Mouse (Mus musculus) left cerebral cortex, adult 11 months (tissue): ENCODE measurements around the gene Fndc3b.

ENCODE experiments used
- DNase-seq: peaks from one replicate; pipeline ENCODE4 v3.0.0; 2022; ENCODE audit warnings: low spot score

The Fndc3b gene

GRCm38 (mm10) chr3:27670416-27670815 is 40.7 kb downstream of the Fndc3b start:
- no peak for DNase-seq

- no peak for DNase-seq
Measured at GRCm38 (mm10) chr3:27667280-27667679, 43.8 kb downstream of the Fndc3b start.

GRCm38 (mm10) chr3:27665338-27665737 is 45.8 kb downstream of the Fndc3b start:
- no peak for DNase-seq

GRCm38 (mm10) chr3:27663221-27663620 is 47.9 kb downstream of the Fndc3b start:
- no peak for DNase-seq

- no peak for DNase-seq
Measured at GRCm38 (mm10) chr3:27658198-27658763, 52.8 kb downstream of the Fndc3b start.

GRCm38 (mm10) chr3:27656764-27657390 is 54.2 kb downstream of the Fndc3b start:
- DNase-seq: peak; percentile 14

- DNase-seq: no peak
Measured at GRCm38 (mm10) chr3:27655673-27656072, 55.4 kb downstream of the Fndc3b start.

- DNase-seq: no peak
Measured at GRCm38 (mm10) chr3:27655042-27655441, 56.1 kb downstream of the Fndc3b start.

GRCm38 (mm10) chr3:27652451-27653011 is 58.6 kb downstream of the Fndc3b start:
- no peak for DNase-seq

- no peak for DNase-seq
Measured at GRCm38 (mm10) chr3:27651731-27652130, 59.4 kb downstream of the Fndc3b start.

- DNase-seq: no peak
Measured at GRCm38 (mm10) chr3:27650083-27650482, 61.0 kb downstream of the Fndc3b start.

- DNase-seq: no peak
Measured at GRCm38 (mm10) chr3:27649316-27649715, 61.8 kb downstream of the Fndc3b start.

- DNase-seq: no peak
Measured at GRCm38 (mm10) chr3:27642381-27642780, 68.7 kb downstream of the Fndc3b start.

GRCm38 (mm10) chr3:27639701-27640100 is 71.4 kb downstream of the Fndc3b start:
- no peak for DNase-seq

GRCm38 (mm10) chr3:27637046-27637661 is 74.0 kb downstream of the Fndc3b start:
- no peak for DNase-seq

- DNase-seq: no peak
Measured at GRCm38 (mm10) chr3:27635776-27636175, 75.3 kb downstream of the Fndc3b start.

- no peak for DNase-seq
Measured at GRCm38 (mm10) chr3:27632880-27633279, 78.2 kb downstream of the Fndc3b start.

- no peak for DNase-seq
Measured at GRCm38 (mm10) chr3:27631112-27631511, 80.0 kb downstream of the Fndc3b start.

GRCm38 (mm10) chr3:27629716-27630115 is 81.4 kb downstream of the Fndc3b start:
- DNase-seq: no peak

- no peak for DNase-seq
Measured at GRCm38 (mm10) chr3:27626301-27626700, 84.8 kb downstream of the Fndc3b start.

GRCm38 (mm10) chr3:27625592-27625985 is 85.5 kb downstream of the Fndc3b start:
- no peak for DNase-seq

- no peak for DNase-seq
Measured at GRCm38 (mm10) chr3:27624974-27625591, 86.0 kb downstream of the Fndc3b start.

- DNase-seq: no peak
Measured at GRCm38 (mm10) chr3:27622451-27622850, 88.7 kb downstream of the Fndc3b start.
